Mouse (Mus musculus): ENCODE measurements at regions not wholly inside any gene's neighbourhood (a gene's known extent, or its start where the extent isn't known, plus 50 kb on each side); places are given as distances from the start of the nearest gene placed in this dataset.

DNA sequence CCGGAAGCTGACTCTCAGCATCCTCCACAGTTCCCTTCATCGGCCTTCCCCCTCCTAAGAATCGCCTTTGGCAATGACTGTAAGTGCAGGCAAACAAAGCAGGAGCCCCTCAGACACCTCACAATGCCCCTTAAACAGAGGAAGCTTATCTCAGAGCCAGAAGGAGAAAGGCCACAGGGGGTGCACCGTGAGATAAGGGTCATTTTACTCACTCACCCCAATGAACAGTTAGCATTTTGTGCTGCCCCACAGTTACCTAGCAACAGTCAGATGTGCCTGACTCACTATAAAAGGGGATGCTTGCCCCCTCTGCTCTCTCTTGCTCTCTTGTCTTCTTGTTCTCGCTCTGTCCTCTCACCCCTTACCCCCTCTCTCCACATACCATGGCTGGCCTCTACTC is 606.4 kb upstream of the Adam5 start:
- Histone ChIP-seq H3K4me1 (ENCODE audit: control insufficient read depth, insufficient read depth, insufficient read length, low read length) (no peaks in the 10 kb centered on the region), H3K27ac (replicated peaks; ENCODE audit: low read depth, low read length) (no peak overlapping the region), H3K4me3 (ENCODE audit: insufficient read depth, low read depth, low read length) (no peak overlapping the region)

DNA sequence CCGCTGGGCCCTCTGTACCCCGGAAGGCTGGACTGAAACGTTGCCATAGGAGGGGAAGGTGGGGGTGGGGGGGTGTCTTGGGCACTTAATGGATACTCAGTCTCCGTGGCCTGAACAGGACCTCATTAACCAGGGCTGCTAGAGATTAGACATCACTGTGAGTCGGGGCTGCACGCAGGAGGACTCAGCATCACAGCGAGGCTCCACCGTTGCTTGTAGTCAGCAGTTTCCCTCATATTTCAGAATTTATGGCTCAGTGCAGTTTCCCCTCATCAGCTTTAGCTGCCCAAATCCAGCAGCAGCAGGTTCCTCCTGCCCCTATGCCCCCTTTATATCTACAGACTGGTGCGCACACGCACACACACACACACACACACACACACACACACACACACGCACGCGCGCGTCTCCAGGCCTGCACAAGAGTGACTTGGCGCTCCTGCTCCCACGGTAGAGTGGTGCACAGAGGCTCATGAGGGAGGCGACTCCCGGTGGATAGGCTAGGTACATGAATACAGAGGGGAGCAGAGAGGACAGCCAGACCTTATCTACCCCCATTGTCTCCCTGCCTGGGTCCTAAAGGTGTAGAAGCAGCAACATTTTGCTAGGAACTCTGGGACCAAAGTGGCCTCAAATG is 605.8 kb upstream of the Adam5 start:
- no peaks in the 10 kb centered on the region for H3K4me1 ChIP-seq (ENCODE audit: control insufficient read depth, insufficient read depth, insufficient read length, low read length)
- no peak overlapping the region for H3K4me3 ChIP-seq (ENCODE audit: insufficient read depth, low read depth, low read length)
- no peak overlapping the region for H3K27ac ChIP-seq (replicated peaks; ENCODE audit: low read depth, low read length)

DNA sequence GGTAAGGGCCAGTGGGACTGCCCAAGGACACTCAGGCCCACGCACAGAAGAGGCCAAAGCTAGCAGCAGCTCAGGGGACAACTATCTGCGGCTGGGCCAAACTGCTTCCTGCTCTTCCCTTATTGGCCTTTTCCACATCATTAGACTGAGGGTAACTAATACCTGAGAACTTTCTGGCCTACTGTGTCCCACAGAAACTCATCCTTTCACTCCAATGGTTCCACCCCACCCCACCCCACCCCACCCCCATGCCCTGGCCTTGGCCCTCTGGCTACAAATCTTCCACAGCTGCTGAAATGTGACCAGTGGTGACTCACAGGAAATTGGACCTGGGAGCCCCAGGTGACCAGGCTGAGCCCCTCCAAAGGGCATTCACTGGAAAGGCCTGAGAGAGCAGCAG is 604.6 kb upstream of the Adam5 start:
- Histone ChIP-seq H3K4me3 (ENCODE audit: insufficient read depth, low read depth, low read length) (no peak overlapping the region), H3K27ac (replicated peaks; ENCODE audit: low read depth, low read length) (no peak overlapping the region)

DNA sequence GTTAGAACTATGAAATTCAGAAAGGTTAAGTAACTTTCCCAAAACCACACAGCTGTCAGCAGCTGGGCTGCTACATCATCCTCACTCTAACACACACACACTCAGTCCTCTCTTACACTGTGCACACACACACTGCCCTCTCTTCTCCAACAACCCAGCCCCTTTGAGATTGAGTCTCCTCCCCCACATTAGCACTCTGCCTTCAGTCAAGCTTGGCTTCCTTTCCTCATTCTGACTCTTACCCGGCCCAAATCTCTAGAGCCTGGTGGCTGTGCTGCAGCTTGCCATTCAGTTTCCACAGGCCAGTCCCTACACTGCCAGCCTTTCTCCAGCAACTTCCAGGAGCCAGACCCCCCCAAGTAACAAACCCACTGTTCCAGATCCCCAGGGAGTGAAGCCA is 602.0 kb upstream of the Adam5 start:
- H3K4me1 ChIP-seq (ENCODE audit: control insufficient read depth, insufficient read depth, insufficient read length, low read length): no peaks in the 10 kb centered on the region
- no peak overlapping the region for H3K4me3 ChIP-seq (ENCODE audit: insufficient read depth, low read depth, low read length)
- H3K27ac ChIP-seq (replicated peaks; ENCODE audit: low read depth, low read length): no peak overlapping the region

More for the DNA sequence above, 604.6 kb upstream of the Adam5 start:
- no peaks in the 10 kb centered on the region for H3K4me1 ChIP-seq (ENCODE audit: control insufficient read depth, insufficient read depth, insufficient read length, low read length)

DNA sequence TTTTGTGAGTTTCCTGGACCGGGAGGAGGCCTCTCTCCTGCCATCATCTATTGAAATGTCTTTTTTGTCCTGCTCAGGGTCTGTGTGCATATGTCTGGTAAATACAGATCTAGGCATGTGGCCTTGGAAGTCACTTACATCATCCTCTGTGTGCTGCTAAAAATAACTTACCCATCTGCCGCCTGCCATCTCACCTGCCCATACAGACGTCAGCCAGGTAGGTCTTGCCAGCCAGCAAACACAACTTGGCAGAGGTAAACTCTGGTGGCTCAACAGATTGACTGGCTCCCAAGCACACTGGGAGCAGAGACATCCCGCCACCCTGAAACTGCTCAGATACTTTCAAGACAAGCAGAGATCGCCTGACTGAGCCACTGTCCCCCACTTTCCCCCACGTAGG is 597.3 kb upstream of the Adam5 start:
- Histone ChIP-seq H3K27ac (replicated peaks; ENCODE audit: low read depth, low read length) (no peak overlapping the region), H3K4me3 (ENCODE audit: insufficient read depth, low read depth, low read length) (no peak overlapping the region), H3K4me1 (ENCODE audit: control insufficient read depth, insufficient read depth, insufficient read length, low read length) (no peaks in the 10 kb centered on the region)

DNA sequence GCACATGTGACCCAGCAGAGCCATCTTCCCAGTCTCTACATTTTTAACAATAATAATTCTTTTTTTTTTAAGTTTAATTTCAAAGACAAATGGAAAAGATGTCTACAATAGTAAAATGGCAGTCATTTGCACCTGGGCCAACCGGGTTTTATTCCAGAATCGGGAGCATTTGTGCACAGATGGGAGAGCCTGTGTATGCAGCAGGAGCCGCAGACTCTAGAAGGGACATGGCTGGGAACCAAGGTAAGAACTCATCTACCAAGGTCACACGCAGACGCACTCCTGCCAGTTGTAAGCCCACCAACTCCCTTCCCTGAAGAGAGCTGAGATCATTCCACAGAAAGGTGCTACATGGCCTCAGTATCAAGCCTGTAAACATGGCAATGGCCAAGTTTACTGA is 586.4 kb upstream of the Adam5 start:
- Histone ChIP-seq H3K4me1 (ENCODE audit: control insufficient read depth, insufficient read depth, insufficient read length, low read length) (peaks cover 3% of the 10 kb centered on the region; the same call in 1 of the 2 replicates), H3K4me3 (ENCODE audit: insufficient read depth, low read depth, low read length) (no peak overlapping the region), H3K27ac (replicated peaks; ENCODE audit: low read depth, low read length) (no peak overlapping the region)

DNA sequence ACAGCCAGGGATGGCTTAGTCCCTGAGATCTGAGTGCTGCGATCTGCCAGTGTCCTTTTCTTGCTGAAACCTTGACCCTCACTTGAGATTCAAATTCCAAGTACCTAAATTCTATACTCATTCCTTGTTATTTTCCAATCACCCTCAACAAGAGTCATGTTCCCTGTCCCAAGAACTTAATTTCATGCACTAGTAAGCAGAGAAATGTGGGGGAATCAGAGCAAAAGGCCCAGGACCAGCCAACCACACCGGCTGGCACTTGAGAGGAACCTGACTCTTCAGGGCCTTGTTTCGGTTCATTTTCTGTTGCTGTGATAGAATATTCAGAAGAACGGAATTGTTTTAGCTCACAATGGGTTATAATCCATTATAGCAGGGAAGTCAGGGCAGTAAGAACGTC is 583.7 kb upstream of the Adam5 start:
- Histone ChIP-seq H3K4me3 (ENCODE audit: insufficient read depth, low read depth, low read length) (no peak overlapping the region), H3K27ac (replicated peaks; ENCODE audit: low read depth, low read length) (no peak overlapping the region), H3K4me1 (ENCODE audit: control insufficient read depth, insufficient read depth, insufficient read length, low read length) (peaks cover 3% of the 10 kb centered on the region; the same call in 1 of the 2 replicates)

DNA sequence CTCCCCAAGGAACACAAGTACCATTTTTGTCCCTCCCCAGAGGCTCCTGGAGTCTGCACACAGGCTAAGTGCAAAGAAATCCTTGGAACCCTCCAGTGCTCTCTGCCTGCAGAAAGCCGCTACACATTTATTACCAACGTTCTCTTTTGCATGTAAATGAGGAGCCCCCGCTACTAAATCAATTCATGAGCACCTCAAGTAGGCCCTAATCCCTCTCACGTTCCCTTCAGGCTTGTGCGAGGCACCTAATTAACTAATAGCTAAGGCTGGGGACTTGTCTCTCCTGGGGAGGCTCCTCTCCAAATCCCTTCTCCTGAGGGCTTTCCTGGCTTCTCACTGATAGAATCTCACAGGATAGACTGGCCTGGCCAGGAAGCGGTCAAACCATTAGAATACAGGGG is 568.6 kb upstream of the Adam5 start:
- H3K4me1 ChIP-seq (ENCODE audit: control insufficient read depth, insufficient read depth, insufficient read length, low read length): peaks cover 3% of the 10 kb centered on the region
- no peak overlapping the region for H3K4me3 ChIP-seq (ENCODE audit: insufficient read depth, low read depth, low read length)
- no peak overlapping the region for H3K27ac ChIP-seq (replicated peaks; ENCODE audit: low read depth, low read length)

DNA sequence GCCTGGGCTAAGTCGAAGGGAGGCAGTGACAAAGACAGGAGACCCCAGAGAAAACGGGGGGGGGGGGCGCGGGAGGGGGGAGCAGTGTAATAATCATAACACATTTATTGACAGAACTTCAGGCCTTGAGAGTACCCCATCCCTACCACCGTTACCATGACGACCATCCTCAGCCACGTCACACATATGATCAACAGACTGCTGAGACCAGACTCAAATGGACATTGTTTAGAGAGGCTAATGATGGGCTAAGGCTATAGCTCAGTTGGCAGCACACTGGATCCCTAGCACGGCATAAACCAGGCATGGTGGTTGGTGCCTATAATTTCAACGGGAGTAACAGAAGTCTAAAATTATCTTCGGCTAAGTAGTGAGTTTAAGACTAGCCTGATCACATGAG is 565.8 kb upstream of the Adam5 start:
- Histone ChIP-seq H3K4me3 (ENCODE audit: insufficient read depth, low read depth, low read length) (no peak overlapping the region), H3K27ac (replicated peaks; ENCODE audit: low read depth, low read length) (no peak overlapping the region), H3K4me1 (ENCODE audit: control insufficient read depth, insufficient read depth, insufficient read length, low read length) (peaks cover 3% of the 10 kb centered on the region)

DNA sequence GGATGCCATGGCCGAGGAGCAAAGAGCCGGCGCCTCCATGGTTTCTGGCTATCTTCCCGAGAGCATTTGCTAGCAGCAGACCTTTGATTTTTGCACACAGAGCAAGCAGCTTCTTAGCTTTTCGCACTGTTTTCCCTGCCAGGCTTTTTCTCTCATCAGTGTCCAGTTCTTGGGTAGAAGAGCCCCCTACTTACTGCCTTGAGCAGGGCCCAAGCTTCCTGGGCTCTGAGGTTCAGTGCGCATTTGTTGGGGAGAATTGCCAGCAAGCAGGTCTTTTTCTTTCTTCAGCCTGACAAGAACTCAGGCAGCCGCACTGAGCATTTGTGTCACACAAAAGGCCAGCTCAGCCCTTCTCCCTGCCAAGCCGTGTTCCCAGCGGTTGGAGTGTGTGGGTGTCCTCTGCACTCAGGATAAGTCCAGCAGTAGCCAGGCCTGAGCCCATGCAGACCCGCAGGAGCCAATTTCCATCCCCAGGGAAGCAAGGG is 565.2 kb upstream of the Adam5 start:
- Histone ChIP-seq H3K27ac (replicated peaks; ENCODE audit: low read depth, low read length) (no peak overlapping the region), H3K4me3 (ENCODE audit: insufficient read depth, low read depth, low read length) (no peak overlapping the region)

DNA sequence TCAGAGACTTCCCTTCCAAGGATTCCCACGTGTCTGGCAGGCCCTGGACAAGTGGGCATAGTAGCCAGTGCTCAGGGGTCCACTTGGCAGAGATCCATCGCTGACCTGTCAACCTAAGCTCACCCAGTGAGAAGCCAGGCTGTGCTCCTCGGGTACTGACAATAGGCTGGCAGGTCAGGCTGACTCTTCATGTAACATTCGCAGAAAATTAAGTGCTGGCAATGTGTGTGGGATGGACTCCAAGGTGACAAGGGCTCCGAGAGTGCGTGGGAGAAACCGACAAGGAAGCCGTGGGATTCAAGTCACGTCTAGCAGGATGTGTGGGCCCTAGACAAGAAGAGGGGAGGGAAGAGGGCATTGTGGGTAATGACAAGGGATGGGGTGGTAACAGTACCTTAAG is 564.6 kb upstream of the Adam5 start:
- Histone ChIP-seq H3K27ac (replicated peaks; ENCODE audit: low read depth, low read length) (no peak overlapping the region), H3K4me3 (ENCODE audit: insufficient read depth, low read depth, low read length) (no peak overlapping the region)

More for the DNA sequence above, 565.2 kb upstream of the Adam5 start:
- H3K4me1 ChIP-seq (ENCODE audit: control insufficient read depth, insufficient read depth, insufficient read length, low read length): peaks cover 3% of the 10 kb centered on the region

DNA sequence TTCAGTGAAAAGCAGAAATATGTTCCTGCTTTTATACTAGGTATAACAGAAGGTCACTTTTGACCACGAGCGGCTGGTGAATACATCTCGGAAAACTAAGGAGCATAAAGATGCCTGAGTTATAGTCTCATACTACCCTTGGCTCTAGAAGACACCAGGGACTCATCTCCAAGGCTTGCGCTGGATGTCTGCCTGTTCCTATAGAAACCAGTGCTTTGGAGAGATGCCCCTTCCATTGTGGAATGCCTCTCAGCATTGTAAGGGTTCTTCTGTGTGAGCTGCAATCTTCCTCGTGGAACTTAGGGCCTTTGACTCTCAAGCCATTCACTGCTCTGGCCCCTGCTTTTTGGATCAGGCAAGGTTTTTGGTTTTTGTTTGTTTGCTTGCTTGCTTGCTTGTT is 561.0 kb upstream of the Adam5 start:
- no peak overlapping the region for H3K27ac ChIP-seq (replicated peaks; ENCODE audit: low read depth, low read length)
- H3K4me3 ChIP-seq (ENCODE audit: insufficient read depth, low read depth, low read length): no peak overlapping the region
- H3K4me1 ChIP-seq (ENCODE audit: control insufficient read depth, insufficient read depth, insufficient read length, low read length): peaks cover 3% of the 10 kb centered on the region

More for the DNA sequence above, 564.6 kb upstream of the Adam5 start:
- peaks cover 3% of the 10 kb centered on the region for H3K4me1 ChIP-seq (ENCODE audit: control insufficient read depth, insufficient read depth, insufficient read length, low read length)

DNA sequence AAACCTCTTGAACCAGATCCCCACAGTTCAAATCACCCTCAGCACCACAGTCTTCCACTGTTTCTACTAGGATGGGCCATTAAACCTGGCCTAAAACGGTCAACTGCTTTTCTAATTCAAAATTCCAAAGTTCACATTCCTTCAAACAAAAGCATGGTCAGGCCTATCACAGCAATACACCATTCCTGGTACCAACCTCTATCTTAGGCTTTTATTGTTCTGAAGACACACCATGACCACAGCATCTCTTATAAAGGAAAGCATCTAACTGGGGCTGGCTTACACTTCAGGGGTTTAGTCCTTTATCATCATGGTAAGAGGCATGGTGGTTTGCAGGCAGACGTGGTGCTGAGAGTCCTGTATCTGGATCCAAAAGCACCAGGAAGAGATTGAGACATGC is 560.4 kb upstream of the Adam5 start:
- H3K4me3 ChIP-seq (ENCODE audit: insufficient read depth, low read depth, low read length): no peak overlapping the region
- H3K27ac ChIP-seq (replicated peaks; ENCODE audit: low read depth, low read length): no peak overlapping the region
- H3K4me1 ChIP-seq (ENCODE audit: control insufficient read depth, insufficient read depth, insufficient read length, low read length): peaks cover 3% of the 10 kb centered on the region

DNA sequence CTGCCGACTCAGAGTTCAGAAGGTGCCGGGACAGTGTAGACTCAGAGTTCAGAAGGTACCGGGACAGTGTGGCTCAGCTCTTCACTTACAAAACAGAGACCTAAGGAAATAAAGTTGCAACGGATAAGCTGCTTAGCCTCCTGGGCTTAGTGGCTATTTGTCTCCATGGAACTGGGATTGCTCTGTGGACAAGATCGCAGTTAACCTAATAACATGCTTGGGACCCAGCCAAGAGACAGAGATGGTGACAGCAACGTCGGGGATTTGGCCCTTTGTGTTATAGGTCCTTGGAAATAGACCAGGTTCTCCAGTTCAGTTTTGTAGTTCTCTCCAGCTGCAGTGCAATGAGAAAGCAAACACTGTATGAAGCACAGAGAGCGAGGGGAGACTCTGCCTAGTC is 549.1 kb upstream of the Adam5 start:
- no peak overlapping the region for H3K27ac ChIP-seq (replicated peaks; ENCODE audit: low read depth, low read length)

DNA sequence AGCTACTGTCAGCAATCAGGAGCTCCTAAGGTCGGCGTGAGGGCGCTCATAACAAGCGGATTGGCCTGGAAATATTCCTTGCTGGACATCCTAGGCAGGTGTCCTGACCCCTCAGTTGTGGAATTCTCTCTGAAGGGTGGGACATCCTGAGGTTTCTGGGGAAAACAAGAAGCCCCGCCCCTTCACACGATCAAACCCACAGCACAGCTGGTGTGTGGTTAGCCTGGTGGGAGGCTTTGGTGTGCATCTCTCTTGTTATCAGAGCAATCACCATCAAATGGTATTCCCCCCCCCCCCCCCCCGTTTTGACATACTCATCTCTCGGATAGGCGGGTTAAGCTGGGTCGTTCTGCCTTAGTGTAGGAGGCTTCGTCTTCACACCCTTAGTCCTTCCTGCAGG is 546.8 kb upstream of the Adam5 start:
- H3K4me3 ChIP-seq (ENCODE audit: insufficient read depth, low read depth, low read length): no peak overlapping the region
- no peak overlapping the region for H3K27ac ChIP-seq (replicated peaks; ENCODE audit: low read depth, low read length)
- H3K4me1 ChIP-seq (ENCODE audit: control insufficient read depth, insufficient read depth, insufficient read length, low read length): peaks cover 3% of the 10 kb centered on the region; the same call in 1 of the 2 replicates

More for the DNA sequence above, 549.1 kb upstream of the Adam5 start:
- peaks cover 2% of the 10 kb centered on the region; the same call in 1 of the 2 replicates for H3K4me1 ChIP-seq (ENCODE audit: control insufficient read depth, insufficient read depth, insufficient read length, low read length)
- H3K4me3 ChIP-seq (ENCODE audit: insufficient read depth, low read depth, low read length): no peak overlapping the region

DNA sequence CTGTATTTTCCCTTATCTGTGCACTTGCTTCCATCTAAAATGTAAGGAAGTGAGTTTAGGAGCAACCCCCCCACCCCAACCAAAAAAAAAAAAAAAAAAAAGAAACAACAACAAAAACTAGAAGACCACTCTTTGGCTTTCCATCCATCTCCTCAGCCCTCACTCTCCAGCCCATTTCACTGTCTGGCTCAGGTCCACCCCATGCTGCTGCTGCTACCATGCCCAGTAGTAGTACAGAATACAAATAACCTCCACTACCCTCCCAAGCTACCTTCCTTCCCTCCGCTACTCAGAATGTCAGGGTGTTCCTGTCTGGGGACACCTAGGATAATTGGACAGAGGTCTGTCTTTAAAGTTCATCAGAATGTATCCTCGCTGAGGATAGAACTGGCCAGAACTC is 545.2 kb upstream of the Adam5 start:
- H3K27ac ChIP-seq (replicated peaks; ENCODE audit: low read depth, low read length): no peak overlapping the region
- no peak overlapping the region for H3K4me3 ChIP-seq (ENCODE audit: insufficient read depth, low read depth, low read length)
- H3K4me1 ChIP-seq (ENCODE audit: control insufficient read depth, insufficient read depth, insufficient read length, low read length): peaks cover 3% of the 10 kb centered on the region; the same call in 1 of the 2 replicates

Data from brown adipose tissue, adult 24 weeks (tissue).